Mouse (Mus musculus) adrenal gland, postnatal 0 days (tissue): ENCODE measurements around the gene Ddost. TPM values are rescaled to one million over a fixed set of nuclear protein-coding genes. Genes with fewer than 3 reads are reported as not detected.

Experiments used
- microRNA-seq: library from miRNA; unstranded; fragments of <30 nt; microRNA quantifications from one replicate; pipeline ENCODE4, GENCODE M21; 2016; ENCODE audit warnings: borderline replicate concordance; ENCODE audit not compliant: insufficient number of aligned reads
- polyA plus RNA-seq: library from polyadenylated mRNA; unstranded; fragments of >200 nt; fragmentation: Nextera tagmentation; extraction: Ambion mirVana; gene quantifications from 2 replicates; pipeline ENCODE4 v1.2.1, GENCODE M21; 2015

Gene Ddost
- 181 and 230 TPM in 2 replicates for polyA plus RNA-seq

DNA sequence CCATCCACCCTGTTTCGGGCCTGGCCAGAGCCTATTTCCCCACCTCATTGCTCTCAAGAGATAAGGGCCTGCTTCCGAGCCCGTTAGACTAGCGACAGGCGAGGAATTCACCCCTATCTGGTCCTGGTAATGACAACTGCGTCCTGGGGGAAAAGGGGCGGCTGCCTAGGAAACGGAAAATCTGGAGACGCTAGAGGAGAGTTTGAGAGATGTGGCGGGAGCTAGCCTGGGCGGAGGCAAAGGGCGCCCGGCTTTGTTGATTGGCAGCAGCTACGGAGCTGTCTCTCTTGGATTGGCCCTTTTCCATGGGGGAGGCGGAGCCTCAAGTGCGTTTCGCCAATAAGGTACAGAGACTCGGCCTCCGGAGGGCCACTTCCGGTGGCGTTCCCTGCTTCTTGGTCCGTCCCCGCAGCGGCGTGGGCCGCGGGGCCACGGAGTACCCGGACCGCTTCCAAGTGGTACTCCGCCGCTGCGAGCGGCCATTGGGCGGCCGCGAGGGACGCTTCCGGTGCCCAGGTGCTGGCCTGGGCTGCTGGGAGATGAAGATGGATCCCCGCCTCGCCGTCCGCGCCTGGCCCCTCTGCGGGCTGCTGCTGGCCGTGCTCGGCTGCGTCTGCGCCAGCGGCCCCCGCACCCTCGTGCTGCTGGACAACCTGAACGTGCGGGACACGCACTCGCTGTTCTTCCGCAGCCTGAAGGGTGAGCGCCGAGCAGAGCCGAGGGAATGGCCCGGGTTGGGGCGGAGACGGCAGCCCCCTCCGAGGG is at the start of gene Ddost:
Gene Ddost (plus strand): TSS at position 391 of the 765 bp plus-strand sequence.

DNA sequence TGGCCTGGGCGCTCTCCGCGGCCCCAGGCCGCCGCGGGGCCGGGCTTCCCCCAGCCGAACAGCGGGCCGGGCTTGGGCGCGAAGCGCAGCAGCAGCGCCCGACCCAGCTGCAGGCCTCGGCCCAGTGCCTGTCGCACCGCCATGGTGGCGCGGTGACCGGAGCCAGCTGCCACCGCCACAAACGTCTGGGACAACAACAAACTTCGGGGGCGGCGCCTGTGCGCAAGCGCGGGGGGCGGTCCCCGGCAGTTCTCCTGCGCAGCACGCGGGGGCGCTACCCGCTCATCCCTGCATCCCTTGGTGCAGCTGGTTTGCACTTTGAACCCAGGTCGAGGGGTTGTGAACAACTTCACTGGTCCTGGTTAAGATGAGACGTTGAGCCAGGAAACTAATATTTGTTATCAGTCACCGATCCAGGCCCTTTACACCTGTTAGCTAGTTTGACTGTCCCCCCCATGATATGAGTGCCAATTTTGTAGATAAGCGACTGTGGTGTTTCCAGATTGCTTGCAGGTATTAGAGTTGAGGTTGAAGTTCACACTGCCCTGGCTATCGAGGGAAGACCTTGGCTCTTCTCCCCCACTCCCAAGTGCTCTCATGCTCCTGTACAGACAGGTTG is 21.7 kb downstream of the Ddost start, which contains the start of gene Pink1:
Gene Pink1 (minus strand): TSS at position 231 of the 619 bp plus-strand sequence.

Small RNAs within 50 kb of the gene (microRNA-seq; reads per million reads assigned to microRNA genes)
- gene Gm27646 (not detected), gene Mir7019 (2.5 reads per million)

Other genes starting within 250 kb of the Ddost start
- 100 and 134 TPM in 2 replicates for gene Hp1bp3, start 88.4 kb upstream of the Ddost start, polyA plus RNA-seq
- 1.4 and 1.8 TPM in 2 replicates for gene Sh2d5, start 54.3 kb upstream of the Ddost start, polyA plus RNA-seq
- 3.3 and 5.4 TPM in 2 replicates for gene Kif17, start 54.3 kb upstream of the Ddost start, polyA plus RNA-seq
- 171 and 194 TPM in 2 replicates for gene Pink1, start 21.6 kb downstream of the Ddost start, polyA plus RNA-seq
- 24.5 and 31.3 TPM in 2 replicates for gene Cda, start 63.3 kb downstream of the Ddost start, polyA plus RNA-seq
- 0.46 and 1.1 TPM in 2 replicates for gene Fam43b, start 91.8 kb downstream of the Ddost start, polyA plus RNA-seq
- 11.9 and 19.7 TPM in 2 replicates for gene Mul1, start 129.9 kb downstream of the Ddost start, polyA plus RNA-seq
- gene Camk2n1, start 149.6 kb downstream of the Ddost start, polyA plus RNA-seq, result 7.2 and 10.2 TPM in 2 replicates